Mouse (Mus musculus) layer of hippocampus, adult 8-10 months (tissue): ENCODE measurements around the gene Ccm2l. TPM values are rescaled to one million over a fixed set of nuclear protein-coding genes. Genes with fewer than 3 reads are reported as not detected.

Experiments used
- DNase-seq, 2 experiments: peaks; one replicate each; pipeline ENCODE4 v3.0.0; 2022; ENCODE audit warnings: low spot score in 2 of 2
- total RNA-seq, 4 experiments: library from RNA; stranded (reverse); gene quantifications; 2 replicates each; pipeline ENCODE4 v1.2.4; 2022

Gene Ccm2l
- total RNA-seq, result 1 to 10 TPM; 4.9 to 6.4 (median 5.6) TPM

DNA sequence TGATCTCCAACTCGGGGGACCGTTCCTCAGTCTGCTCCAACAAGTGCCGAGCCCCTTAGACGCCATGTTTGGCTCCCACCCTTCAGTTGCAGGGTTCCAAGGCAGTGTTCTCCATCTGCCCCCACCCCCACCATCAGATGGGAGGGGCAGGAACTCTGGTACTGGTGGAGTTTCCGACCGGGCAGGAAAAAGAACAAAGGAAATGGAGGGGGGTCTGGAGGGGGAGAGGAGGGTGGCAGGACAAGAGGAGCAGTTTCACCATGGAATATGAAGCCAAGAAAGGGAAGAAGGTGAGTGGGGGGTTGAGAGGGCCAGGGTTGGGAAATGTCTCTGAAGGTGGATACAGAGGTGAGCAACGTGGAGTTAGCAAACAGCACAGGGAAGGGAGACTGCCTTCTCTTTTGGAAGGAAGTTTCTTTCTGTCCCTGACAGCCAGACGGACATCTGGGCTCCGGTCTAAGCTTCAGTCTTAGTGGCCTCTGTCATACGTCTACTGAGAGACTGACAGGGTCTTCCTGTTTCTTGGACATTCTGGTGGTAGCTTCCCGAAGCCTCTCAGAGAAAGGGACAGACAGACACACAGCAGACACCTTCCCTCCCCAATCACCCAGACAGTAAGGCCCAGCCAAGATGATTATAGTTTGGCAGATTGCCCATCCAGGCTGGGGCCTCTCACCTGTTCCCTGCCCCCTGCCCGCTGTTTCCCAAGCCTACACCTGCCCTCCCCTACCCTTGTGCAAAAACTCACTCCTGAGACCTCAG, at the start of gene Ccm2l:
Ccm2l (plus strand) TSS at position 209 of the 762 bp plus-strand sequence.
- DNase-seq, result no peak

DNA sequence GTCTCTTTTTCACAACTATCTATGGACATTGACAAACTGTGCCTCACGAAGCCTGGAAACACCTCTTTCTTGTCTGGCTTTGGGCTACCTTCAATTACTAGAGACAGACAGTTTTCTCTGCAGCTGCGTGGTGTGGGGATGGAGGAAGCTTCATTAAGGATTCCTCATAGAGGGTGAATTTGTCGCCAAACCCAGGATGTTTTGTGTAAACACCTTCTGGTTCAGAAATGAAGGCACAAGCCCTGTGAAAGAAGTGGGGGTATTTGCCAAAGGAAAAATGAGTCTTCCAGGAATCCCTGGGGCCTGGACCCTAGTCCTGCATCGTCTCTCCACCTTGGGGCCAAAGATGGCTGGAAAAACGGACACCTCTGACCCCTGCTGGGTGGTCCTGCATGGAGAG, 49.0 kb upstream of the Ccm2l start:
- DNase-seq, result no peak

DNA sequence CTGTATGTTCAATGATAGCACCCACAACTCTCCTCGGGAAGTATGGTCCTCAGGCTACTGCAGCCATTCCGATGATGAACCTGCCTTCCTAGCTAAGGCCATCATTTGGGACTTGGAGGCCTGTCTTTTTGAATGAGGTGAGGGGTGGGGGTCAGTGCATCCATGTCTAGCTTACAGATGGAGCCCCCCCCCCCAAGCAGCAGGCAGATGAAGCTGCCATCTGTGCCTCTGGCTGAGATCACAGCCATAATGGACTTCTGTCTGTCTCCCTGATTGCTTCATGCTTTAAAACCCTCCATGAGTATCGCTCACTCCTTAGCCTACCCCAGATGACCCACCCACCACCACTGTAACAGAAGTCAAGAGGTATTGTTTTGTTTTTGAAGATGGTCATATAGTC, 46.4 kb upstream of the Ccm2l start:
- DNase-seq, result no peak

DNA sequence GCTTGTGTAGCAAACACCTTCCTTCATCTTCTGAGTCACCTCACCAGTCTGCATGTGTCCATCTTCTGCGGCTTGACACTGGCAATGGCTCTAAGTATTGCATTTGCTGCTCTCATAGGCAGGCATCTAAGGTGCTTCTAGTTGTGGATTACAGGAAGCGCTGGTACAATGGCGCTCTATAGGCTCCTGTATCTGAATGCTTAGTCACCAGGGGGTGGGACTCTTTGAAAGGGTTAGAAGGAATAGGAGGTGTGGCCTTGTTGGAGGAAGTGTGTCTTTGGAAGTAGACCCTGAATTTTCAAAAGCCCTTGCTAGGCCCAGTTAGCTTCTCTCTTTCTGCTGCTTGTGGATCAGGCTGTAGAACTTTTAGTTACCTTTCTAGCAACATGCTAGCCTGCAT, 44.6 kb upstream of the Ccm2l start:
- DNase-seq, result no peak

DNA sequence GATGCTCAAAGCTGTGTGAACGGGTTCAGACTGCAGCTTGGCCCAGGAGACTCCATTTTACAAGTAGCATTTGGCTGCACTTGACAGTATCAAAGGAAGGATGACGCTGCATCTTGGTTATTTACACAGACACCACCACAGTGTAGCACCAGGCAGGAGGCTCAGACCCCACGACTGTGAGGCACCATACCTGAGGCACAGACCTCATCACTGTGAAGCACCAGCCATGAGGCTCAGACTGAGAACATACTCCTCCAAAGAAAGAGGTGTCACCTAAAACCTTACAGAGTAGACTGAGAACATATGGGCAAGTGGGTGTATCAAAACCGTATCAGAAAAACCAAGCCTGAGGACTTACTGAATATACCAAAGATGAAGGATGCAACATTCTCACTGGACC, 42.9 kb upstream of the Ccm2l start:
- DNase-seq, result no peak

DNA sequence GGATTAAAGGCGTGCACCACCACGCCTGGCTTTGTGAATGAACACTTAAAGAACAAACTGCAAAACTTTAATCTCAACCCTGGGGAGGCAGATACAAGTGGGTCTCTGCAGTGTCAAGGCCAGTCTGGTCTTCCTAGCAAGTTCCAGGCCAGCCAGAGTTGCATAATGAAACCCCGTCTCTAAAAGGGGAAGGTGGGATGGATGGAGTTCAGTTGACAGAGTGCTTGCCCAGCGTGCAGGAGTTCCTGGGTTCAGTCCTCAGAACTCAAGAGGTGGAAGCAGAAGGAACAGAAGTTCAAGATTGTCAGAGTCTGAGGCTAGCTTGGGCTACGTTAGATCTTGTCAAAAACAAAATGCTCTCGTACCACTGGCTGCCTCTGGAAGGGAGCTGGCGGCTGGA, 39.7 kb upstream of the Ccm2l start:
- no peak for DNase-seq

DNA sequence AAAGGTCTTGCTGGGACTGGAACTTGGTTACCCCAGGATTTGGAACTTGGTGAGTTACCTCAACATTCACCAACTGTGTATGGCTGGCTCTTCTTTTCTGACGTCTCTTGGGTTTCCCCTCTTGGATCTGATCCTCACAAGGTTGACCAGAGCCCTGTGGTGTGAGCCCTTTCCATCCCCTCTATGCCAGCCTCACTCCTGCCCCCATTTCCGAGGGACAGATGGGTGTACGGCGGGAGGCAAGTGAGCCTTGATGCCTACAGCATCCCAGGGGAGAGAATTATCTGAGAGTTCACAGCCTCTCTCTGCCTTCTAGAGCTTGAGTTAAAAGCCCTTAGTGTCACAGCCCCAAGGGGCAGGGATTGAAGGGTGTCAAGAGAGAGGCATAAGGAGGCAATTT, 38.3 kb upstream of the Ccm2l start:
- no peak for DNase-seq

DNA sequence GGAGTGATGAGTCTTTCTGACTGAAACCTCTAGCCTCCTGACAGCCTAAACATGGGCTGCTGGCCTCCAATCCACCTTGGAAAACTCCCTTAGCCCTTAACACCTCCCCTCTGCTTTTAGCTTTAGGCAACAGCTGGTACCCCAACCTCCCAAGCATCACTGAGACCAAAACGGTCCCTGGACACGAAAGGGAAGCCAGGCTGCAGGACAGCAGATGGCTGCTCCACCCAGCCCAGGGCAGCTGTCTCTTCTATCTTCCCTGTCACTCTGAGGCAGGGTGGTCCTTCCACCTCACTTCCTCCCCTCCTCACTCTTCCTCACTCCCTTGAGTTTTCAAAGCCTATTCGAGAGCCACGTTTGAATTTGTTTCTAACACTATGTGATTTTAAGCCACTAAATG, 35.3 kb upstream of the Ccm2l start:
- DNase-seq, result no peak

DNA sequence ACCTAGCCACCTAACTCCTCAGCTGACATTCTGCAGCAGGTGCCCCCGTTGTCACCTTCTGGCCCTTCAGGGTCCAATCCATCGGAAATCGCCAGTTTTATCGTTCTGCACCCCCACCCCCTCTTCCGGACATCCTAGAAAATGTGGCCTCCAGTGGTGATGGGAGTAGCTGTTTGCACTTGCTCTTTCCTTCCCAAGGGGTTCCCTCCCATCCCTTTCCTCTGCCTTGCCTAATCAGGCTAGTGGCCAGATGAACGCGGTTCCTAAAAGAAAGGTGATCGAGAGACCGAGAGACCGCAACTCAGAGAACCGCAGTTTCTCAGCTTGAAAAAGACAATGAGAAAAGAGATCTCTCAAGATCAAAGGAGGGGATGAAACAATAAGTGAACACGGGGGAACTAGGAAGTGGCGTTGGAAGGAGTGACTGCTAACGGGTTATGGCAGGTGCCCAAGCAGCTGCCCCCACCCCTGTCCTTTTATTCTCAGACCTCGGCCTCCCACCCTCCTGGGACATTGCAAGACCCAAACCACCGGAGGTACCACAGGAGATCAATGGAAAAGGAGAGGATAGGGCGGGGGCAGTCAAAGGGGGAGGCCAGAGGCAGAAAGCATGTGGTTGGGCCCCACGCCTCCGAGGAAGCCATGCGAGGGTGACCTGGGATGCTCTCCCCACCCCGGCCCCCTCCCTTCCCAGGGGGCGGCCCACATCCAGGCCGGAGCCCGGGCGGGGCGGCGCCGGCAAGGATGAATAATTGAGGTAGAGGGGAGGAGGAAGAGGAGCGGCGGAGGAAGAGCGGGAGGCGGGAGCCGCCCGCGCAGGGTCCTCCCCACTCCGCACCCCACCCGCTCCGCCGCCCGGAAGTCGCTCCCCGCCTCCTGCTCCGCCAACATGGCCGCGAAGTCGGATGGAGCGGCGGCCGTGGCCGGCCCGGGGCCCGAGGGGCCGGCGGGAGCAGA, 34.4 kb upstream of the Ccm2l start, which contains the start of gene Xkr7:
Xkr7 (plus strand) TSS at position 727 of the 957 bp plus-strand sequence.
- no peak for DNase-seq

DNA sequence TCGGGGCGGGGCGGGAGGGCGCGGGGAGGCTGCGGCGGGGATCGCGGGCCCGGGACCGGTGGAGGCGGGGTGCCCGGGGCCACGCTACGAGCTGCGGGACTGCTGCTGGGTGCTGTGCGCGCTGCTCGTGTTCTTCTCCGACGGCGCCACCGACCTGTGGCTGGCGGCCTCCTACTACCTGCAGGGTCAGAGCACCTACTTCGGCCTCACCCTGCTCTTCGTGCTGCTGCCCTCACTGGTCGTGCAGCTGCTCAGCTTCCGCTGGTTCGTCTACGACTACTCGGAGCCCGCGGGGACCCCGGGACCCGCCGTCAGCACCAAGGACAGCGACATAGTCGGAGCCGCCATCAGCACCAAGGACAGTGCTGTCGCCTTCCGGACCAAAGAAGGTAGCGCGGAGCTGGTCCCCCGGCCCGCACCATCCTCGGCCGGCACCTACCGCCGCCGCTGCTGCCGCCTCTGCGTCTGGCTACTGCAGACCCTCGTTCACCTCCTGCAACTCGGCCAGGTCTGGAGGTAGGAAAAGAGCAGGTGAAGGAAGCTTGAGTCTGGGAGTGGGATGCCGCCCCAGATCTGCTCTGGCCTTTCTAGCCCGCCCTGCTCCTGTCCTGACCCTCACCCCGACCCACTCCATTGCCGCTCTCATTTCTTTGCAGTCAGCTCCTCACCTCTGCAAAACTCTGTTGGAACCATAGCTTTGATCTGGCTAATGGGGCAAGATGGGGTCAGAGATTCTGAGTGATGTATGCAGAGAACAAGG, 33.5 kb upstream of the Ccm2l start:
- peak in 1 of 2 experiments; percentile 33 for DNase-seq

DNA sequence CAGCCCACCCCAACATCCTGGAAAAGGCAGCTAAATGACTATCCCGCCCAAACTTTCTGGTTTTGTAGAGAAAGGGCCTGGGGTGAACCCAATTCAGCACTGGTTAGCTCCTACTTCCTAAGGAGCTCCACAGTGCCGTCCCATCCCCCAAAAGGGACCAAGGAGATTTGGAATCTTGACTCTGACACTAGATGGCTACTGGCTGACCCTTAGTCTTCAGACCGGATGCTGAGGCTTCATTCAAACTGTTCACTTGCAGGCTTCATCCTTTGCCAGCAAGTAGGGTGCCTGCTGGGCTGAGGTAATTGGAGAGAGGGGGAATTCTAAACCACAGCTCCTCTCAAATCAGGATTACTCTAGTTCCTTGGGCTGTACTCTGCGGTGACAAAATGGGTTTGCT, 32.8 kb upstream of the Ccm2l start:
- DNase-seq, result no peak

DNA sequence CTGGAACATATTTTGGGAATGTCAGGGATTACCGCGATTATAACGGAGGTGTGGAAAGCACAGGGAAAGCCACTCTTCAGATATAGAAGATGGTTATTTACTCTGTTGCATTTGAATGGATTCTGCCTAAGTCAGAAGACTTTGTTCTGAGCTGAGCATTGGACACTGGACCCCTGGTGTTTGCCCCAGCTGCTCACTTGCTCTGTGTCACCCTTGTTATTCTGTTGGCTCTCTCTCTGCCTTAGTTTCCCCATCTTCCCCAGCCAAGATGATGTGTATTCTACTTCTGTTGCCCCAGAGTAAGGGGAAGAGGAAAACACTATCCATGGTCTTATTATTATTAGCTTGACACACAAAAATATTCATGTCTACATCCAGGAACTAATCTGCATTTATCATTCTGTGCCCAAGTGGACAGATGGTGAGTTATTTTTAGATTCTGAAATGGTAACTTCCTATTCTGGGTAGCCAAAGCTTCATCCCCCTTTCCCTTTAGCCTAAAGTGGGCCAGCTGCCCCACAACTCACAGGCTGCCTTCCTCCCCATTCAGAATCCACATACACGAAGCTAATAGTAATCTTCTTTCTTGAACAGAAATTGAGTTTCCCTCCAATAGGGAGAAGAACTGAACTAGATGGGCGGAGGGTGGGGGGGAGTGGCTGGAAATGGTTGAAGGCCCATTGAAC, 32.1 kb upstream of the Ccm2l start:
- no peak for DNase-seq

DNA sequence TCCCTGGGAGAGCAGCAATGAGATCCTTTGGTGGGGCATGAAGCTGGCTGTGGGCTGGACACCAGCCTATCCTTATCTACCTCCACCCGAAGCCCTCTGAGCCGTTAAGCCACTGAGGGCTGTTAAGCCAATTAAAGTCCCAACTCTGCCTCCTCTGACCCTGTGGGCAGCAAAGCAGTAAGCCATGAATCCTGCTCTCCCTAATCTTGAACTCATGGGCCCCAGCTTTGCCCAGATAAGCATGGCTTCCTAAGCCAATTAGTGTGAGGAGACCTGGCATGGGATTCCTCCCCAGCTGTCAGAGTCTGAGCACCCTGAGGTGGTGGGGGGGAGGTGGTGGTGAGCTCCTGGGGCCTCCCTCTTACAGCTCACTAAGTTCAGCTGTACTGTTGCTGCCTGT, 29.1 kb upstream of the Ccm2l start:
- DNase-seq, result no peak

DNA sequence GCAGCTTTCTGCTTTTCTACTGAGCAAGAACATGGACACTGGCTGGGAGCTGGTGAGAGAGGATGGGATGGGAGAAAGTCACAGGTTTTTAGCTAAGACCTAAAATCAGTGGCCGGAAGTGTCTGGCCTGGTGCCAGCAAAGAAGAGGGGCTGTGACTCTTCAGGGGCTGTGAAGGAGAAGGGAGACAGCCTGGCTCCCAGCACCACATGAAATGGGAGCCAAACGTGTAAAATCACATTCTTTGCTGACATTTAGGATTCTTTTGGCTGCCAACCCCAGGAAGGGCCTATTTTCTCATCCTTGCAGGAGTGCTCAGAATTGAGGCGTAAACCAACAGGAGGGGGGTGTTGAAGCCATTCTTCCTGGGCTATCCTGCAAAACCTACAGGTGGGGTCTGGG, 21.9 kb upstream of the Ccm2l start:
- DNase-seq, result no peak

DNA sequence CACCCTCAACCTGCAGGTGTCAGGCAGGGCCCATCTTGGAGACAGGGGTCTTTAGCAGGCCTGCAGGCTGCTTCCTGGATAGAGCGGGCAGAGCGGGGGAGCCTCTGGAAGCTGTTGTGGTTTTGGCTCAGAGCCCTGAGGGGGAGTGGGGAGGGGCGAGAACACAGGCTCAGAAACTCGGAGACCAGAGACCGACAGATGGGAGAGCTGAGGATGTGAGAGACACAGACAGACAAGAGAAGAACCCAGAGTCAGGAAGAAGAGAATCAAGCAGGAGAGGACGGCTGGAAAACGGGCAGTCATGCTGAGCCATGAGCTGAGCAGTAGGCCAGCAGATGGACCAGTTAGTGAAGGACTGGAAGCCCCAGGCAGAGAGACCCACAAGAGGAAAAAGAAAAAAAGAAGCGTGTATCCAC, 19.9 kb upstream of the Ccm2l start:
- peak; percentile 19 to 25 for DNase-seq

DNA sequence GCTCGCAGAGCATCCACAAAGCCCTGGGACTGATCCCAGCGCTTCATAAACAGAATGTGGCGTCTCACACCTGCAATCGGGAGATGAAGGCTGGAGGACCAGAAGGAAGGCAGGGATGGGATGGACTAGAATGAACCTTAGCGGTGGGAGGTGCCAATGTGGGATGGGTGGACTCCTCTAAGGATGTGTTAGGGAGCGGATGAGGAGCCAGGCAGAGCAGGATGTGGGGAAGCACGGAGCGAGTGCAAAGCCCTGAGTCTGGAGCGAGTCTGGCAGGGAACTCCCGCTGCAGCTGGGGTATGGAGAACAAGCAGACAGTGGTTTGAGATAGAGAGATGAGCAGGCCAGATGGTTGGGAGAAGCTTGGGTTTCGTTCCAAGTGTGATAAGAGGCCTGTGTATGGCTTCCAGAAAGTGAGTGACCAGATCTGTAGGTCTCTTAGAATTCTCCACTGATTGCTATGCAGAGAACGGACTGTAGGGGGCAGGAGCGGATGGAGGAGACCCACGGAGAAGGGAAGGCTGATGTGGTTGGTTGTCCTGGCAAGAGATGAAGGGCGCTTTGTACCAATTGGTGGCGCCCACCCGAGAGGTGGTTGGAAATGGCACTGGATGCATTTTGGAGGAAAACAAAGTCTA, 17.8 kb upstream of the Ccm2l start:
- DNase-seq, result peak; percentile 29 to 42

DNA sequence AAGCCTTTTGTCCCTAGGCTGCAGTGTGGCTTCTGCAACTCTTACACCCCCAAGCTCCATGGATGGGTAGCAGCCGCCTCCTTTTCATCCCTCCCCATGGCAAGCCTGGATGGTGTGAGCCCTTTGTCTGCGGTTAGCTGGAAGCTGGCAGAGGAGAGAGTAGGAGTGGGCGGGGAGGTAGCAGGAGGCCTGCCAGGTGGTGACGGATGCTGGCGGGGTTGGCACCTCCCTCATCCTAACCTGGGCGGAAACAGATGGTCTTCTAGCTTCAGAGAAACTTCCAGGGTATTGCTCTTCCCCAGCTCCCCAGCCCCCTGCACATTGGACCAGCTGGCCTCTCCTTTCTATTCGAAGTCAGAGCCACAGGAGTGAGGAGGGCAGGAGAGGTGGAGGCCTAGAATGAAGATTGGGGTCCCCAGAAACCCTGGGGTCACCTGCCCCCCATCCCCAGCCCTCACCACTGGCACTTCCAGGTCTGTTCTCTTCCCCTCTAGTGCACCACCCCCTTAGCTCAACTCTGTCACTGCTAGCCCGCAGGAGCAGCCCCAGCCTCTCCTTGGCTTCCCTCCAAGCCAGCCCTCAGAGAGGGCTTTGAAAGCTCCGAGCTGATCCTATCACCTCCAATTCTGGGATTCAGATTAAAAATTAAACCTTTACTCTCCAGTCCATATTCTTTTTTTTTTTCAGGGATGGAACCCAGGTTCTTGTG, 16.3 kb upstream of the Ccm2l start:
- DNase-seq, result peak; percentile 18 to 38

DNA sequence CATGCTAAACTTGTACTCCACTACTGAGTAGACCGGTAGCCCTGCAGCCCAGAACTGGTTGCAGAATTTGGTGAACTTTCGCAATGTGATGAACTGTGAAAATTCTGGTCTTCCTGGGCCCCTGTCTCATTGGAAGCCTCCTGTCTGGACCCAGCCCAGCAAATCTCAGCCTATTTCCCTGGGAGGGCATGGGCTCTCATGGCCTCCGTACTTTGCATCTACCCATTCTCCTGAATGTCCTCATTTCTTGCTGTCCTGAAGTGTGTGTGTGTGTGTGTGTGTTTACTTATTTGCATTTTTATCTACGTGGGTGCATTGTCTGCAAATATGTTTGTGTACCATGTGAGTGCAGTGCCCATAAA, 15.8 kb upstream of the Ccm2l start:
- DNase-seq, result no peak

DNA sequence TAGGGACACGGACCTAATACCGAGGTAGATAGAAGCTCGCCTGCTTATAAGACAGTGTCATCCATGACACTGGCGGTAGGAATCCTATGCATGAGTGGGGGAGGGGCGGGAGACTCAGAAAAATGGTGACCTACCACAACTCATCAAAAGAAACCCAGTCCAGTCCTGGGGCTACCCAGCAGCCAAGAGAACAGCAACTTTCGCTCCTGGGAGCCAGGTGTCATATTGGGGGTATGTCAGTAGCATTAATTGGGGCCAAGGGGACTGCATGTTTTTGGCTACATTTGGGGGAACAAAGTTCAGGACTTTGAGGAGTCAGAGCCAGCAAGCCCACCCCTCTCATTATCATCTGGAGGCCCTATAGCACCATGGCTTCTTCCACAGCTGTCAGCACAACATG, 14.7 kb upstream of the Ccm2l start:
- DNase-seq, result no peak

DNA sequence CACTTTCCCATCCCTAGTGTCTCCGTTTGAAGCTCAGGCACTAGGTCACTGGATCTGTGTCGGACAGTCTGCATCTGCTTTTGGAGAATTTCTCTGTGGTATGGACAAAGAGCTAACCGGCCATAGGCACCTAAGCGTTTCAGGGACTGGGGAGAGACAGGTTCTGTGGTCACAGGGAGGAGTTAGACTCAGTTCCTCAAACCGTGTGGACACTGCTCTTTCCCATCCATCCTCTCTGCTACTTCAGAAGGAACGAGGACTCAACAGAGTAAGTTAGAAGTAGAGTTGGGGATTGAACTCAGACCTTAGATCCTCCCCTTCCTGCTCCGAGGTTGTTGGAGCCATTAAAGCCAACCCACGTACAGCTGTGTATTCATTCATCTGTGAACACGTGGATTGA, 14.2 kb upstream of the Ccm2l start:
- DNase-seq, result no peak
